ENCODE assay signal across 8 mouse cellular contexts in genomic region chr8:3516450-3517116, GRCm38 (mm10). TPM values are rescaled to one million over a fixed set of nuclear protein-coding genes. Genes with fewer than 3 reads are reported as not detected.
A peak's percentile ranks its signal among the peaks of the same experiment; 100 is the strongest.
DNase-seq lines count a peak whose midpoint lies in the region; ATAC-seq and TF ChIP-seq lines count a peak whose summit lies in the region.

No protein-coding gene starts in this region.

- WGBS in forebrain, embryonic 15.5 days, result under 1% methylated on average over 36 of the region's 36 CpGs
- WGBS in lung, adult 2 months, result 1% methylated on average over 36 of the region's 36 CpGs

- H3K4me2 ChIP-seq in forebrain, embryonic 15.5 days (replicated peaks), result peak overlapping the region; percentile 85

- intact Hi-C loops in heart, postnatal 25 days (cut with DNase I), result loop anchor here (5.0 to 10.0 kb wide), 2 partner anchors 52 to 106 kb away; partner anchors contain the start of genes Pet100, Pex11g and Xab2

- H3K4me1 ChIP-seq in forebrain, embryonic 15.5 days, result peaks cover 17% of the 10 kb centered on the region
- H3K4me1 ChIP-seq in lung, adult 2 months (ENCODE audit: control insufficient read depth, insufficient read depth, low read length), result no peaks in the 10 kb centered on the region

- peak; percentile 52; the same call in 1 of the 2 replicates for TF ChIP-seq POLR2A in lung, adult 2 months (IDR thresholded peaks at IDR 0.05; ENCODE audit: borderline replicate concordance, extremely low read depth, low read depth, low read length)

- no peaks in the 10 kb centered on the region for H3K9me3 ChIP-seq in forebrain, embryonic 15.5 days

- no peaks in the 10 kb centered on the region for H3K27me3 ChIP-seq in forebrain, embryonic 15.5 days

- ATAC-seq in forebrain, embryonic 15.5 days (replicated peaks), result peak; percentile 88
- ATAC-seq in neutrophil, adult 5-6 weeks (ENCODE audit: extremely low read depth, insufficient number of reproducible peaks, low FRiP score, poor library complexity, severe bottlenecking), result peak; percentile 81

- peaks cover 10% of the 10 kb centered on the region for H3K36me3 ChIP-seq in forebrain, embryonic 15.5 days

- peak; percentile 98 for DNase-seq in ES-CJ7 (ENCODE audit: low read depth, low spot score)
- DNase-seq in cerebellum, adult 11-12 months, result peak; percentile 96
- peak; percentile 87 for DNase-seq in heart, postnatal 25 days (ENCODE audit: low spot score)
- peak; percentile 94 to 98 for DNase-seq in layer of hippocampus, adult 18-20 months (ENCODE audit: low spot score in 2 of 2)
- DNase-seq in lung, adult 2 months, result peak; percentile 93
- peak; percentile 87 to 92 for DNase-seq in thymus, adult 18-20 months

- no peak for TF ChIP-seq CTCF in lung, adult 2 months (IDR thresholded peaks at IDR 0.05; ENCODE audit: insufficient read depth, low read length)

- H3K9ac ChIP-seq in forebrain, embryonic 15.5 days (replicated peaks), result peak overlapping the region; percentile 50

- H3K4me3 ChIP-seq in forebrain, embryonic 15.5 days, result peak overlapping the region; percentile 61
- peak overlapping the region; percentile 64 for H3K4me3 ChIP-seq in lung, adult 2 months (replicated peaks; ENCODE audit: extremely low read depth, low read depth, low read length)

- H3K27ac ChIP-seq in forebrain, embryonic 15.5 days (replicated peaks), result peak overlapping the region; percentile 72

RNA-seq across cellular contexts. Expression of gene Pnpla6, which starts 1.4 kb away (rescaled TPM):
- polyA plus RNA-seq in forebrain, embryonic 15.5 days (2015; fragmentation: Nextera tagmentation; extraction: Ambion mirVana), result 28.0 and 28.1 TPM in 2 replicates
- total RNA-seq in heart, postnatal 25 days (2021), result 10 to 100 TPM; 10.6 to 11.9 TPM
- total RNA-seq in layer of hippocampus, adult 18-20 months (2021), result 10 to 100 TPM; 71.8 to 76.2 TPM
- polyA plus RNA-seq in lung, adult 2 months (2012; rRNA removed), result 75.7 and 88.1 TPM in 2 replicates
- 46.8 and 48.6 TPM in 2 replicates for total RNA-seq in neutrophil, adult 5-6 weeks (2017)

RNA-seq across cellular contexts. Expression of gene Mcoln1, which starts 16.3 kb away (rescaled TPM):
- 88.9 and 95.4 TPM in 2 replicates for polyA plus RNA-seq in forebrain, embryonic 15.5 days (2015; fragmentation: Nextera tagmentation; extraction: Ambion mirVana)
- total RNA-seq in heart, postnatal 25 days (2021), result 10 to 100 TPM; 18.5 to 22.0 TPM
- 10 to 100 TPM; 76.0 to 77.3 TPM for total RNA-seq in layer of hippocampus, adult 18-20 months (2021)
- 286 and 410 TPM in 2 replicates for polyA plus RNA-seq in lung, adult 2 months (2012; rRNA removed)
- 80.5 and 83.9 TPM in 2 replicates for total RNA-seq in neutrophil, adult 5-6 weeks (2017)

RNA-seq across cellular contexts. Expression of gene Zfp358, which starts 23.6 kb away (rescaled TPM):
- polyA plus RNA-seq in forebrain, embryonic 15.5 days (2015; fragmentation: Nextera tagmentation; extraction: Ambion mirVana), result 74.3 and 79.6 TPM in 2 replicates
- total RNA-seq in heart, postnatal 25 days (2021), result 10 to 100 TPM; 27.2 to 28.6 TPM
- 10 to 100 TPM; 30.9 to 31.2 TPM for total RNA-seq in layer of hippocampus, adult 18-20 months (2021)
- polyA plus RNA-seq in lung, adult 2 months (2012; rRNA removed), result 78.5 TPM in 2 replicates
- total RNA-seq in neutrophil, adult 5-6 weeks (2017), result 3.6 and 4.1 TPM in 2 replicates

RNA-seq across cellular contexts. Expression of gene Tex45, which starts 45.9 kb away (rescaled TPM):
- 0.11 and 0.25 TPM in 2 replicates for polyA plus RNA-seq in forebrain, embryonic 15.5 days (2015; fragmentation: Nextera tagmentation; extraction: Ambion mirVana)
- not detected for total RNA-seq in heart, postnatal 25 days (2021)
- total RNA-seq in layer of hippocampus, adult 18-20 months (2021), result under 1 TPM in 1 of 2 experiments, not detected in 1; 0.20 TPM
- polyA plus RNA-seq in lung, adult 2 months (2012; rRNA removed), result 0.14 and 0.24 TPM in 2 replicates
- 0.61 TPM in 1 of 2 replicates, not detected in the other for total RNA-seq in neutrophil, adult 5-6 weeks (2017)

RNA-seq across cellular contexts. Expression of gene Pex11g, which starts 49.1 kb away (rescaled TPM):
- 3.3 and 3.8 TPM in 2 replicates for polyA plus RNA-seq in forebrain, embryonic 15.5 days (2015; fragmentation: Nextera tagmentation; extraction: Ambion mirVana)
- total RNA-seq in heart, postnatal 25 days (2021), result 1 to 10 TPM; 3.2 to 3.4 TPM
- 1 to 10 TPM in 1 of 2 experiments, under 1 TPM in 1; 0.97 to 1.7 TPM for total RNA-seq in layer of hippocampus, adult 18-20 months (2021)
- 7.6 and 7.7 TPM in 2 replicates for polyA plus RNA-seq in lung, adult 2 months (2012; rRNA removed)
- total RNA-seq in neutrophil, adult 5-6 weeks (2017), result 1.0 and 3.7 TPM in 2 replicates

Comparison
In these comparisons a context has a peak if more than half of its experiments do, and no peak if none do; other contexts are left out.
1. Peak in every context shown above with its lines: DNase-seq, ATAC-seq, H3K4me3 ChIP-seq and H3K27ac ChIP-seq.